Mouse (Mus musculus): ENCODE data around the gene Dpp10. TPM values are rescaled to one million over a fixed set of nuclear protein-coding genes. Genes with fewer than 3 reads are reported as not detected.

Gene Dpp10
- polyA plus RNA-seq (2015; fragmentation: Nextera tagmentation; extraction: Ambion mirVana), result 0.06 and 0.07 TPM in 2 replicates

GRCm38 (mm10) chr1:124044925-124045640 lies at the start of gene Dpp10:
TSS of gene Dpp10 (minus strand) at chr1:124045559.

